Mouse (Mus musculus) gastrocnemius, postnatal 14 days (tissue): Measurements from ENCODE around the gene Gm7073. TPM values are rescaled to one million over a fixed set of nuclear protein-coding genes. Genes with fewer than 3 reads are reported as not detected.

Experiments used
- DNase-seq: peaks from one replicate; pipeline ENCODE4 v3.0.0; 2021; ENCODE audit warnings: mixed read lengths
- intact Hi-C: fragments of 180-260 bp; cut with DNase I; formaldehyde crosslinking; loops from one replicate; pipeline ENCODE4 v1.15.1; 2025; ENCODE audit warnings: low total_unique reads
- microRNA-seq, 2 experiments: library from miRNA; unstranded; fragments of <30 nt; microRNA quantifications; one replicate each; pipeline ENCODE4 v1.2.0; 2021
- total RNA-seq, 2 experiments: library from RNA; stranded (reverse); gene quantifications; 2 replicates each; pipeline ENCODE4 v1.2.3; 2021

Gm7073 gene
- total RNA-seq, 2 experiments from 2014 or later, result not detected

DNA sequence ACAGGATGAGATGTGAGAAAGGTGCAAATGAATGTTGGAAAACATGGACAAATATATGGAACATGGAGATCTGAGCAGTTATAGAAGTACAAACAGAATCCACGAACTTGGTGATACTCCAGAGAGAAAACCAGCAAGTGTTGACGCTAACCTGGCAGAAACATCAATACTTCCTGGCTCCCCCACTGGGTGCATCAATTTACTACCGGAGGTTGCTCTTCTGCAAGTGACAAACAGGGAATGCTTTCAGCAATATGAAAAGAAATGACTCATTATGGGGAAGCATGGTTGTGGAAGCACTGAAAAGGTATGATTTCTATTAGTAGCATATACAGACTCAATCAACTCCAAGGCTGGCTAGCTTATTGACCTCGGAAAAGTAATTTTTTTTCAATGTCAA is 144.8 kb downstream of the Gm7073 start:
- intact Hi-C loops, result no loop called here

DNA sequence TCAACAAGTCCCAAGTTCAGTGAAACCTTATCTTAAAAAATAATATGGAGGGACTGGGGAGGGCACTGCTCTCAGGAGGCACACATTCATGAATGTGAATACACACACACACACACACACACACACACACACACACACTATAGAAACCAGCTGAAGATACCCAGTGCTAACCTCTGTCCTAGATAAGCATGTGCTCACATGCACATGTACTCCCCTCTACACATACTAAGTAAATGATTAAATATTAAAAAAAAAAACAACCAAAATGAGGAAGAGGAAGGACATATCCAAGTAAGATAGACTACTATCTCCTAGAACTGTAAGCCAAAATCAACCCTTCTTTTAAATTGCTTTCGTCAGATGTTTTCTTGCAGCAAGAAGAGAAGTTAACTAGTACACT is 152.2 kb downstream of the Gm7073 start:
- intact Hi-C loops, result no loop called here
- no peak for DNase-seq

More for the DNA sequence above, 144.8 kb downstream of the Gm7073 start:
- DNase-seq, result no peak

Small RNA genes within 50 kb of the gene (microRNA-seq; reads per million reads assigned to microRNA genes)
- gene Mir505, result 27.1 to 34.4 reads per million in 2 experiments

Other genes starting within 250 kb of the Gm7073 start
- gene Atp11c, start 53.4 kb upstream of the Gm7073 start, total RNA-seq, result 1 to 10 TPM; 4.2 to 4.9 TPM